Comparison of ENCODE assay signal across 18 mouse cellular contexts in genomic region chr1:71609057-71609775, GRCm38 (mm10).
"Had no signal": no experiment of that assay in that cellular context is flagged by ENCODE, and none has a peak within 500 bp of the region (broad histone marks: within the 10 kb centered on the region; RNA-seq: fewer than 3 reads in every experiment).

No protein-coding gene starts in this region.

- H3K4me1 ChIP-seq: kidney, embryonic 15.5 days; limb, embryonic 12.5 days; limb, embryonic 15.5 days; lung, embryonic 15.5 days; megakaryocyte, embryonic 14.5 days; midbrain, embryonic 10.5 days had no signal

- H3K4me3 ChIP-seq: kidney, embryonic 15.5 days; limb, embryonic 12.5 days; limb, embryonic 15.5 days; lung, embryonic 15.5 days; megakaryocyte, embryonic 14.5 days; midbrain, embryonic 10.5 days; midbrain, embryonic 13.5 days had no signal

- H3K4me2 ChIP-seq: kidney, embryonic 15.5 days; limb, embryonic 12.5 days; limb, embryonic 15.5 days; liver, embryonic 11.5 days; lung, embryonic 15.5 days; midbrain, embryonic 13.5 days had no signal

- H3K9me3 ChIP-seq: kidney, embryonic 15.5 days; limb, embryonic 12.5 days; limb, embryonic 15.5 days; lung, embryonic 15.5 days; midbrain, embryonic 10.5 days had no signal

- ATAC-seq: midbrain, embryonic 13.5 days; midbrain, embryonic 16.5 days had no signal

- H3K27me3 ChIP-seq: kidney, embryonic 15.5 days; limb, embryonic 12.5 days; limb, embryonic 15.5 days; lung, embryonic 15.5 days; megakaryocyte, embryonic 14.5 days had no signal

- DNase-seq: kidney, postnatal 10 days; kidney, postnatal 4 days; left cerebral cortex, postnatal 4 days; lung, adult 18-20 months; lung, postnatal 10 days; lung, postnatal 36 days; thymus, adult 18-20 months; thymus, postnatal 36 days had no signal

- H3K27ac ChIP-seq: kidney, embryonic 15.5 days; limb, embryonic 12.5 days; limb, embryonic 15.5 days; liver, embryonic 14.5 days; lung, embryonic 15.5 days; midbrain, embryonic 10.5 days; midbrain, embryonic 13.5 days had no signal

- H3K9ac ChIP-seq: kidney, embryonic 15.5 days; limb, embryonic 12.5 days; limb, embryonic 15.5 days; liver, embryonic 14.5 days; lung, embryonic 15.5 days; midbrain, embryonic 13.5 days had no signal
